Mouse (Mus musculus) cerebellum, adult 9-10 months (tissue): ENCODE data around the gene Olfr910.

Experiments used
- DNase-seq: peaks from one replicate; pipeline ENCODE4 v3.0.0; 2022

Gene Olfr910

DNA sequence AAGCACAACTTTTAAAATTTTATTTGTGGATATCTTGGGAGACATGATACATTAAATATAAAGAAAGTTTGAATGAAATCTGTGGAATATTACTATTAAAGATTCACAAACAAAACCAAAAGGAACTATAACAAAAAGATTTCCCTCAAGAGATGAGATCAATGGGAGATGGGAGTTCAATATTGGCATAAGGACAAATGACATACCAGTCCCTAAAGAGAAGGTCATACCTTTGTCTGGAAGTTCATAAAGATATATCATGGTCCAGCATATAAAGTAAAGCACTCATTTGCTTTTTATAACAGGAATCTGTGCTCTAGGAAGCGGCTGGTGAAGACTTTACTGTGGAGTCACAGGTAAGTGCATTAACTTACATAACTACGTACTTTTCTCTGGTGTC, at the start of gene Olfr910:
Gene Olfr910 (plus strand): TSS at position 301 of the 400 bp plus-strand sequence.
- no peak for DNase-seq

DNA sequence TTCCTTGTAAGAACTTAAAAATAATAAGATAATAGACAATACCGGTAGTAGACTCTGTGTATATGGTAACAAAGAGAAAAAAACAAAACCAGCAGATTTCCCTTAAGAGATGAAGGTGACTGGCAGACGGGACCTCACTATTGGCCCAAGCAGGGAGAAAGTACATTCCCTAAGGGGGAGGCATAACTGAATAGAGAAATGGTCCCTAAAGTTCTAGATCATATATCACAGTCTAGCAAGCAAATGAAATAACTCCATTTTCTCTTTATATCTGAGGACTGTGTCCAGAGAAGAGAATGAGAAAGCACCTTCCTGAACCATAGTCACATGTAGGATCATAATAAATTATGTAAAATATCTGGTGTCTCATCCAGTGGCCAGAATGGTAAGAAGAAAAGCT, 42.1 kb upstream of the Olfr910 start, which contains the start of gene Olfr907:
Gene Olfr907 (plus strand): TSS at position 301 of the 400 bp plus-strand sequence.
- no peak for DNase-seq

DNA sequence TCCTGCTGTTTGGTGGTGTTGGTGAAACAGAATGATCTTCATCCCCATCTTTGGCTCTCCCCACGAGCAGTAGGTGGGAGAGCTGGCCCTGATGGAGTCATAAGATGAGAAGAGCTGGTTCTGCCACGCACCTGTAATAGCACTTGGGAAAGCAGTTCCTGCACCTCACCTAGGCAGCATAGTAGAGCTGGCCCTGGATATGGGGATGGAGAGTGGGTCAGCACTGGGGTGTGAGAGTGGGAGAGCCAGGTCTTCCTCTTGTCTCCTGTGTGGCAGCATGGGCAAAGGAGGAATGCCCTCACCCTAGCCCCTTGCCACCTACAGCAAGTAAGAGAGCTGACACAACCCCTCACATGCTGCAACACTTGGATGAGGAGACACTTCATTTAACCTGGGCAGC, 25.3 kb upstream of the Olfr910 start:
- DNase-seq = no peak

DNA sequence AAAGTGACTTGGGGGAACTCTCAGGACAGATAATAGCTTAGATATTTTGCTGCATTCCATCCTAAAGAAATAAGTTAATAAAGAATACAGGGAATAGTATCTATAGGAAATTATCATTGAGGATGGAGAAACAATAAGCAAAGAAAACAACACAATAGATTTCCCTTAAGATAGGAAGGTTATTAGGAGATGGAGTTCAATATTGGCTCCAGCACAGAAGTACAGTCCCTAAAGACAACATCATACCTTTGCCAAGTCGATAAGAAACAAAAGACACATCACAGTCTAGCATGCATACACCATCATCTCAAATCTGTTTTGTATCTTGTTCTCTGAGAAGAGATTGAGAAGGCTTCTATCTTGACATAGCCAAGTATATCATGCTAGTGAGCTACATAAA, 16.4 kb upstream of the Olfr910 start, which contains the start of gene Olfr911-ps1:
Gene Olfr911-ps1 (plus strand): TSS at position 301 of the 400 bp plus-strand sequence.
- no peak for DNase-seq

DNA sequence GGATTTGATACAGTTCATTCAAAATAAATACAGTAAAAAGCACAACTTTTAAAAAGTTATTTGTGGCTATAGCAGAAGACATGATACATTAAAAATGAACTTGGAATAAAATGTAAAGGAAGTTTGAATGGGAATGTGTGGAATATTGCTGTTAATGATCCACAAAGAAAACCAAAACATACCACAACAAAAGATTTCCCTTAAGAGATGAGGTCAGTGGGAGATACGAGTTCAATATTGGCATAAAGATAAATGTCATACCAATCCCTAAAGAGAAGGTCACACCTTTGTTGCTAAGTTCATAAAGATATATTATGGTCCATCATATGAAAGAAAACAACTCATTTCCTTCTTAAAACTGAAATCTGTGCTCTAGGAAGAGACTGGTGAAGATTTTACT, 42.2 kb downstream of the Olfr910 start, which contains the start of gene Olfr912:
Gene Olfr912 (plus strand): TSS at position 301 of the 400 bp plus-strand sequence.
- no peak for DNase-seq
